Mouse (Mus musculus) forebrain, postnatal 0 days (tissue): ENCODE measurements at regions not wholly inside any gene's neighbourhood (a gene's known extent, or its start where the extent isn't known, plus 50 kb on each side); places are given as distances from the start of the nearest gene placed in this dataset.

ENCODE experiments used
- ATAC-seq: fragments of 200-750 bp; cut with Nextera tagmentation; 2 replicates; pipeline ENCODE4 v1.8.0; 2017; ENCODE audit warnings: mild to moderate bottlenecking, moderate library complexity
- DNase-seq: peaks from one replicate; pipeline ENCODE4 v3.0.0-alpha.2; 2015
- H3K27ac ChIP-seq: fragments of 300-500 bp; sonication (generic); 2 replicates; pipeline ENCODE4 v1.5.1; 2014; ENCODE audit warnings: low read depth, mild to moderate bottlenecking, antibody characterized with exemption, low read length, moderate library complexity, mixed read lengths
- H3K27me3 ChIP-seq: fragments of 300-500 bp; sonication (generic); 2 replicates; pipeline ENCODE4 v1.6.1; 2014; ENCODE audit warnings: mild to moderate bottlenecking, low read length, mixed read lengths; ENCODE audit not compliant: insufficient read depth
- H3K36me3 ChIP-seq: fragments of 300-500 bp; sonication (generic); 2 replicates; pipeline ENCODE4 v1.6.1; 2014; ENCODE audit warnings: mild to moderate bottlenecking, moderate library complexity; ENCODE audit not compliant: insufficient read depth
- H3K4me1 ChIP-seq: fragments of 300-500 bp; sonication (generic); 2 replicates; pipeline ENCODE4 v1.6.1; 2014; ENCODE audit warnings: antibody characterized with exemption; ENCODE audit not compliant: insufficient read depth
- H3K4me2 ChIP-seq: fragments of 300-500 bp; sonication (generic); 2 replicates; pipeline ENCODE4 v1.6.1; 2014; ENCODE audit warnings: low read depth, mild to moderate bottlenecking, moderate library complexity
- H3K4me3 ChIP-seq: fragments of 300-500 bp; sonication (generic); 2 replicates; pipeline ENCODE4 v1.5.1; 2014; ENCODE audit warnings: low read depth, low read length, mixed read lengths
- H3K9ac ChIP-seq: fragments of 300-500 bp; sonication (generic); 2 replicates; pipeline ENCODE4 v1.6.1; 2014; ENCODE audit warnings: mild to moderate bottlenecking
- H3K9me3 ChIP-seq: fragments of 300-500 bp; sonication (generic); 2 replicates; pipeline ENCODE4 v1.6.1; 2016; ENCODE audit warnings: low read length
- CTCF ChIP-seq: sonication (generic); IDR thresholded peaks from 2 replicates; pipeline ENCODE4 v1.5.1; 2016; ENCODE audit warnings: antibody characterized with exemption, control low read depth, low read depth
- WGBS: fragments of 180-500 bp; shearing (Covaris S2); extraction: QIAGEN DNeasy Blood & Tissue Kit; methylation state at CpG from one replicate; pipeline ENCODE4 v1.1.7; 2014; 5-methylcytosine and 5-hydroxymethylcytosine counted together

DNA sequence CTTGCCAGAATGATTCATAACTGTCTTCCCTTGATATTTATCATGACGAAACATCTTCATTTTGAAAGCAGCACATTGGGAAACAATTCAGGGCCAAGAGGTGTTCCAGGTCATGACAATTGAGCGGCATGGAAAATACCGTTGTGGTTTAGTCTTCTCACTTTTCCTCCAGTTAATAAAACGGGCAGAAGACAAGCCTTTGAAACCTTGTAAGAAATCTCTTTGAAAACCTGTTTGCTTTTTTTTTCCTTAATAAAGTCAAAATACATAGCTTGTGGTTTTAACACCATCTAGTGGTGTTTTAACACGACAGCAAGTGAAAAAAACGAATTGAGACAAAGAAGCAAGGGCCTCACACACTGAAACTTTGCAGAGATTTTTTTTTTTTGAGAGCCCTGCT is 1389.0 kb upstream of the Acvr2a start:
- H3K36me3 ChIP-seq, result no peaks in the 10 kb centered on the region
- 0 out of 2 replicates have a peak overlapping the region, but pooled peaks have one; percentile 7 for H3K4me3 ChIP-seq
- H3K27me3 ChIP-seq, result no peaks in the 10 kb centered on the region
- TF ChIP-seq CTCF, result peak; percentile 69
- no peaks in the 10 kb centered on the region for H3K4me1 ChIP-seq
- no peaks in the 10 kb centered on the region for H3K9me3 ChIP-seq
- DNase-seq, result peak; percentile 58
- H3K4me2 ChIP-seq, result peak overlapping the region; percentile 32
- no peak overlapping the region for H3K27ac ChIP-seq
- ATAC-seq, result peak; percentile 43; the same call in 1 of the 2 replicates
- WGBS, result 14% methylated on average over 6 of the region's 6 CpGs
- H3K9ac ChIP-seq, result peak overlapping the region; percentile 42; the same call in 1 of the 2 replicates

DNA sequence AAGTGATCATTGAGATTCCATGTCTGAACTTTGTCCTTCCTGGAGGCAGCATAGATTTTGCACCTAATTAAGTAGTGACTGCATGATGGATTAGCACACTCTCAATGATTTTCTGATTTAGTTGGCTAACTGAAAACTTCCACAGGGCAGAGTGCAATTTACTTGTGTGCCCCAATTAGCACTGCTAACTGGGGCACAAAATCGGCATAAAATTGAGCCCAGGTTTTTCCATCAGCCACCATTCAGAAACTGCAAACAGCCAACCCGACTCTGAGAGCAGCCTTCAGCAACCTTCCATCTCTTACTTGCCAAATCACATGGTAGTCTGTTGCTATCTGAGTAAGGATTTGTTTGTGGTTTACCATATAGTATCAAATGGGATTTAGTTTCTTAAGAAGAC is 1384.1 kb upstream of the Acvr2a start:
- no peaks in the 10 kb centered on the region for H3K9me3 ChIP-seq
- H3K36me3 ChIP-seq, result no peaks in the 10 kb centered on the region
- DNase-seq (peak; percentile 4), ATAC-seq (no peak)
- no peak overlapping the region for H3K27ac ChIP-seq
- no peaks in the 10 kb centered on the region for H3K27me3 ChIP-seq
- no peak overlapping the region for H3K9ac ChIP-seq
- TF ChIP-seq CTCF, result no peak
- 32% methylated on average over 2 of the region's 2 CpGs for WGBS
- no peaks in the 10 kb centered on the region for H3K4me1 ChIP-seq
- H3K4me2 ChIP-seq, result no peak overlapping the region
- H3K4me3 ChIP-seq, result no peak overlapping the region

DNA sequence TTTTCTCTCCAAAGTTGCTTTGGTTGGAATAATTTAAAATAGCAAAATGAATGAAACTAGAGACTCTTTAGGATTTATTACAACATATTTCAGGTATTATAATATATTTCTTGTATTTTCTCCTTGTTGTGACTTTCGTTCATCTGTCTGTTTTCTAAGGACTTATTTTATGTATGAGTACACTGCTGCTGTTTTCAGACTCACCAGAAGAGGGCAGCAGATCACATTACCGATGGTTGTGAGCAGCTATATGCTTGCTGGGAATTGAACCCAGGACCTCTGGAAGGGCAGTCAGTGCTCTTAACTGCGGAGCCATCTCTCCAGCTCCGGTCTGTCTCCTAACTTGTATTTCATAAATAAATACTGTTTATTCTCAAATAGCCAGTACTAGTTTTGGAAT is 1347.9 kb upstream of the Acvr2a start:
- Histone ChIP-seq H3K36me3 (no peaks in the 10 kb centered on the region), H3K9me3 (no peaks in the 10 kb centered on the region), H3K9ac (no peak overlapping the region), H3K27ac (no peak overlapping the region), H3K27me3 (no peaks in the 10 kb centered on the region), H3K4me3 (no peak overlapping the region), H3K4me2 (no peak overlapping the region), H3K4me1 (no peaks in the 10 kb centered on the region)
- ATAC-seq, result no peak
- WGBS, result 74% methylated on average over 4 of the region's 4 CpGs
- peak; percentile 12; the same call in 1 of the 2 replicates for TF ChIP-seq CTCF
- no peak for DNase-seq

DNA sequence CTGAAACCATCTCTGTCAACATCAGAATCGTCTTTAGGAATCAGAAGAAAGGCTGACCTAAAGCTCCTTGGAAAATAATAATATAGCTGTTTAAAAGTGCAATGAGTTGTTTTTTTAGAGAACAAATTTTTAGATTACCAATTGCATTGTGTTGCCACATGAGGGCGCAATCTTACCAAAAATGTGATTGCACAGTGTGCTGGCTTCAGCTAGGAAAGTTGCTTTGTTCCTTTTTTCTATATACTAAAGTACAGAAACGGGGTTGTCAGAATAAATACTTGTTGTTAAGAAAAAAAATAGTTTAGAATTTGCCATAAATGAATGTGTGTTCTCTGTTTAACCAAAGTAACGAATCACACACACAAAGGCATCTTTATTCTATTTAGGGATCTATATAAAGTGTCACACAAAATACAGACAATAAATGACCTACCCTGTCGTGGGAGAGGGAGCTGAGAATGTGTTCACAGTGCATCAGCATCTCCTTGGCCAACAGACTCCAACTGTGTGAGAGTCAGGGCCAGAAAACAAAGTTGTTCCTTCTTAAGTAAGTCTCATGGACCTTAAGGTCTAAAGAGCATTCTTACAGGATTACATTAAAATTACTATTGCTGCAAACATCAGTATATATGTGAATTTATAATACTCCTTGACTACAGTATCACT is 1321.9 kb upstream of the Acvr2a start:
- 8% methylated on average over 5 of the region's 5 CpGs for WGBS

More for the DNA sequence above, 1321.9 kb upstream of the Acvr2a start:
- Histone ChIP-seq H3K36me3 (no peaks in the 10 kb centered on the region), H3K9me3 (no peaks in the 10 kb centered on the region), H3K27me3 (no peaks in the 10 kb centered on the region), H3K9ac (no peak overlapping the region), H3K4me3 (no peak overlapping the region), H3K4me1 (no peaks in the 10 kb centered on the region), H3K27ac (no peak overlapping the region), H3K4me2 (no peak overlapping the region)
- peak; percentile 81 for TF ChIP-seq CTCF
- ATAC-seq (peak; percentile 73), DNase-seq (peak; percentile 82)
